Mouse (Mus musculus): Measurements from ENCODE around the gene Xdh.
A peak's percentile ranks its signal among the peaks of the same experiment; 100 is the strongest.

Xdh gene

DNA sequence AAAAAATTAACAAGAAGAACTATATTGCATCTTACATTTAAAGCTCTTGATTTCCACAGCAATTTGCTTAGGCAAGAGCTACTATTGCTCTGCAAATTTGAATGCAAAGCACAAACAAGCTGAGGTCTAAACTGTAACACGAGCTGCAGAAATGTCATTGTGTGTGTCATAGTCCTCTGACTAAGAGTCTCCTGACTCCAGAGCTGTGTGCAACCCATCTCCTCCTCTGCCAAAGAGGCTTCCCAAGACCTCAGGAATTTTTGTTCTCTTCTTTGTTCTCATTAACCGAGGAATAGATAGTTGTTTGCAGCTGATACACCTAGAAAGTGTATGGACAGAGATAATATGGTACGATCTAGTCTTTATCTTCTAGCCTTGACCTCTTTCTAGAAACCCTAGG is 8.2 kb downstream of the Xdh start:
- no peak for DNase-seq

DNA sequence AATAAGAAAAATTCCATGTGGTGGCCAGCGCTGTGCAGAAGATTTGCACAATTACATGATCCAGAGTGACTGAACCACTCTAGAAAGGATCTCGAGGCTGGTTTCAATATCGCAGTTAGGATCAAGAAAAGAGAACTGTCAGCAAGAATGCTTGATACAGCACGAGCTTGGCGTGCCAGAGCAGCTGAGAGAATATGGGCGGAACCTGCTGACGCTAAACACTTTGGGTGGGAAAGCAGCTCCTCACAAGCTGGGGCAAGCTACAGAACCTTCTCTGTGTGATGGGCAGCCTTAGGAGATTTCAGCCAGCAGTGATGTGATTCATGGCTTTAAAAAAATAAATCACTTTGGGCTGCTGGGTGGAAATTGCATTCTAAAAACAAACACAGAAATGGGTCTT is 12.9 kb downstream of the Xdh start:
- DNase-seq = no peak

- no peak for DNase-seq
These were observed 14.8 kb downstream of the Xdh start for GRCm38 (mm10) chr17:73935163-73935562.

DNA sequence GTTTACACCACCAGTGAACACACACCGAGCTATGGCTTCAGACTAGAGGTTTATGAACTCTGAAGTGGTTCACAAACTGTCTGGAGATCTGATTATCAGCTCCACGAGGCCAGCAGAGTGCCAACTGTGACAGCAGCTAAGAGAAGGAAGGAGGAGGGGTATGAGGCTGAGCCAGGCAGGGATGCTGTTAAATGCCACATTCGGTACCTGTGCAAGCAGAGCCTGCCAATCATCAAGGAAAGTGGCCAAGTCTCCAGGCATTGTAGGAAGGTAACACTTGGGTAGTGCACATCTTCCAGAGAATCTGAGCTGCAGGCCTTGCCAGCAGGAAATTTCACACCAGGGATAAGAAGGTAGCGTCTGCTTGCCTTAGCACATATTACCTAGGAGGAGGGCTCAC is 15.7 kb downstream of the Xdh start:
- DNase-seq = no peak

GRCm38 (mm10) chr17:73933616-73934015 is 16.4 kb downstream of the Xdh start:
- DNase-seq = no peak

DNA sequence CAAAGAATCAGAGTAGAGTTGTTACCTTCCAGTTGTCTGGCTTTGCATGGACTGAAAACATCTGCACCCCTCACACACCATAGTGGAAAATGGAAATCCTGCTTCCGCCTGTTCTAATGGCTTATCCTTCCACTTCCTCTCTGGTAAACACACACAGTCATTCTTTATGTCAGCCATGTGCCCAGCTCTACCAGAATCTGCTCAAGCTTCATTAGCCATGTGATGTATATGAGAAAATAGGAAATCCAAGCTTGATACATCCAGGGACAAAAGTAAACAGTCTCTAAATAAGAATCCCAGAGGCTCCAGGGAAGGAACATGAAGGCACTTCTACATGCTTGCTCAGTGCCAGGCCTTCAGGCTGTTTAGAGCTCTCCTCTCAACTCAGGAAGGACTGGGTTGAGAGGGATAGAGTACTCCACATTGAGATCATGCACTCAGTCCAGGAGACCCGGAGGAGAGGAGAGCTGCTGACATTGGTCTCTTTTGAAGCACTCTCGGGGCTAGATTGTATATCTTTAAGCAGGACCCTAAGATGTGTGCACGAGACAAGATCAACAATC is 17.4 kb downstream of the Xdh start:
- DNase-seq = no peak

DNA sequence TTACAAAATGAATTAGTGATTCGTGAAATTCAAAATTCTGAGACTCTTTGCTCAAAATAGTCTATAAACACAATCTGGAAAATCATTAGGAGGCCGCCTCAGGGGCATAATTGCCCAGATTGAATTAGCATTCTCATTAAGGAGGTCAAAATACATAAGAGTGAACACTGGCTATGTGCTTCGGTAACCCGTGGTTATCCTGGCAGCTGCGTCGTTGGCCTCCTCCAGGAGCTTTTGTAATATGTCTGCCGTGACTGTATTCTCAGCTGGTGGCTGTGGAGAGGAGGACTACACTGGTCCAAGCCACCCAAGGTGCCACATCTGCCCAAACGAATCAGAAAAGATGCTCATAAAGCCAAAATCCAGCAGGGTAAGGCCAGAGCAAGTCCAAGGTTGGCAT is 30.5 kb downstream of the Xdh start:
- DNase-seq = no peak

DNA sequence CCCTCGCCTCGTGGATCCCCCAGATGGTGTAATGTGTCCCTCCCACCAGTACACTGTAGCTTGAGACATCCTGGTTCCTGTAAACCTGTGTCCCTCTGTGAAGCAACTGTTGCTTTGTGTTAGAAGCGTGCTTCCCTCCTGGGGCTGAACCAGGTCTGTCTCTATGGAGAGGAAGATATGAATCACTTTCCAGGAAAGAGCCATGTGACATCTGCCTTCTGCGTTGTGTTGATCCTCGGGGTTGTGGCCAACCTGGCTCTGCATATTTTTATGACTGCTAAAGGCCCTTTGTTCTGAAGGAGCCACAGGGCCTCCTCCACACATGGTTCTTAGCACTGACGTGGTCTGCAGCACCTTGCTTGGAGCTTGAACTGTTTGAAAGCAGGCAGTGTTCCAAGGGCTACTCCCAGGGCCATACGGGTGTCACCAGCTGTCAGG is 31.0 kb downstream of the Xdh start:
- no peak for DNase-seq

DNA sequence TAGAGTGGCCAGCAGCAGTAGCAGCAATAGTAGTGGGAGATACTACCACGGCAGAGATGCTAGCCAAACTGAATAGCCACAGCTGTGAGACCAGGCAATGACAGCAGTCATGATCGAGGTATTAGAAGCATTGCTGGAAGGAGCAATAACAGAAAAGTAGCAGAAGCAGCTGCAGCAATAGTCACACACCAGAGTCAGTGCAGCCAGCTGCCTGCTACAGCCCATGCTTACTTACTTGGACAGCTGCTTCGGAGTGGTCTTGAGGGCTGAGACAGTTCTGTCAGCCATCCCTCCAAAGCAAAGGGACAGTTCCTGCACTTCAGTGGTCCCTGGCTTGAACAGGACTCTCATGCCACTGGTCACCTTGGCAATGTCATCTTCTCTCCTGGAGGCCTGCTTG is 31.9 kb downstream of the Xdh start:
- DNase-seq = no peak

GRCm38 (mm10) chr17:73917713-73918112 is 32.3 kb downstream of the Xdh start:
- DNase-seq = no peak

GRCm38 (mm10) chr17:73914730-73915129 is 35.3 kb downstream of the Xdh start:
- DNase-seq = no peak

- DNase-seq = peak; percentile 14
These were observed 43.9 kb downstream of the Xdh start for GRCm38 (mm10) chr17:73906076-73906475.

DNA sequence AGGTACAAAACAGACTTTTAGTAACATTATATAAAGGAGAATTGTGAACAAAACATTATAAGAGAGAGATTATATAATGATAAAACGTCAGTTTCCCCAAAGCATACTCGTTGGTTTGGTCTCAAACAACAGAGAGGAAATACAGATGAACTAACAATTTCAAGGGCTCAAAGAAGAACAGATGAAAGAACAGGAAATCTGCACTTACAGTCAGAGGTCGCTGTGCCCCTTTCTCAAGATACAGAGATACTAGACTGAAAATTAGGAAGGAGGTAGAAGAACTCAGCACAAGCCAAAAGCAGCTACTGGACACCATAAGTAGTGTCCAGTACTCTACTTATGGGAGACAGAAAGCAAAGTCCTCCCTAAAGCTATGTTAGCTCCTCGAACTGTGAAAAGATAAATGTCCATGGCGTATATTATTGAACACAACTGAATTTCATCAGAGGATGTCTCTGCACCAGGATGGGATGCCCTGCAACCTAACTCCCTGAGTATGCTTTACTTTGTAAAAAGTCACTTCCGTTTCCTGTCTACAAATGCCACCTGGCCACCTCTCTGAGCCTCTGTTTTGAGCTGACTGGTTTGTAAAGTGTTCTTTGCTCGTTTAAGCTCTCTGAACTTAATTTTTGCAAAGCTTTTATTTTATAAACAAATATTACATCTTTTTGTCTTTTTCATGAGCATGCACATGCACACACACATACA is 44.8 kb downstream of the Xdh start:
- DNase-seq = peak; percentile 43

DNA sequence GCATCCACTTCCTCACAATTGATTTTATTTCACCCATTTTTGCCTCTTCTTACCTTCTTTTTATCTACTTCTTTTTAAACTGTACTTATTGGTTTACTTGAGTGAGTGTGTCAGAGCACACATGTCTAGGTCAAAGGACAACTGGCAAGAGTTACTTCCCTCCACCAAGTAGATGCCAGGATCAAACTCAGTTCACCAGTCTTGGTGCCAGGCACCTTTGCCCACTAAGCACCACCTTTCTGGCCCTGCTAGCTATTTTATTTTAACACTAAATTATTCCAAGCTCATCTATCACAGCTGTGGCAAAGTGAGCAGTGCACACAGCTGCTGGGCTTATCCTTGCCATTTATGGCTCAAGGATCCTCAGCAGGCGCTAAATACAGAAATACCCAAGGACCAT is 46.9 kb downstream of the Xdh start:
- no peak for DNase-seq

DNA sequence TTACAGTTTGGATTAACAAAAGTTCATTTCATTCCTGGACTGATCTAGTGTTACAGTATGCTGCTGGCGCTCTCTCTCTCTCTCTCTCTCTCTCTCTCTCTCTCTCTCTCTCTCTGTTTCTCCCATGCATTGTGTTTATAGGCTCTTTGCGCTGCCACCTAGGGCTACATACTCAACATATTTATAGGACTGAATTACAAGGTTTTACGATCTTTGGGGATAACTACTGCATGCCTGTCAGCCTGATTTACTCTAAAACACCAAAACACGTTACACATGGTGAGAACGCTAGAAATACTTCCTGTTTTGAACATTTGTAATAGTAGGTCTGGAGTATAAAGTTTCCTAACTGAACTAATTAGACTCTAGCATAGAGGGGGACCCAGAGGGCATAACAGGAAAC is 47.8 kb downstream of the Xdh start:
- DNase-seq = no peak

GRCm38 (mm10) chr17:73894399-73894798 is 55.6 kb downstream of the Xdh start:
- DNase-seq = no peak

- no peak for DNase-seq
These were observed 56.2 kb downstream of the Xdh start for GRCm38 (mm10) chr17:73893822-73894221.

GRCm38 (mm10) chr17:73893207-73893606 is 56.8 kb downstream of the Xdh start:
- DNase-seq = no peak

- DNase-seq = peak; percentile 33
These were observed 58.4 kb downstream of the Xdh start for GRCm38 (mm10) chr17:73891590-73891989.

DNA sequence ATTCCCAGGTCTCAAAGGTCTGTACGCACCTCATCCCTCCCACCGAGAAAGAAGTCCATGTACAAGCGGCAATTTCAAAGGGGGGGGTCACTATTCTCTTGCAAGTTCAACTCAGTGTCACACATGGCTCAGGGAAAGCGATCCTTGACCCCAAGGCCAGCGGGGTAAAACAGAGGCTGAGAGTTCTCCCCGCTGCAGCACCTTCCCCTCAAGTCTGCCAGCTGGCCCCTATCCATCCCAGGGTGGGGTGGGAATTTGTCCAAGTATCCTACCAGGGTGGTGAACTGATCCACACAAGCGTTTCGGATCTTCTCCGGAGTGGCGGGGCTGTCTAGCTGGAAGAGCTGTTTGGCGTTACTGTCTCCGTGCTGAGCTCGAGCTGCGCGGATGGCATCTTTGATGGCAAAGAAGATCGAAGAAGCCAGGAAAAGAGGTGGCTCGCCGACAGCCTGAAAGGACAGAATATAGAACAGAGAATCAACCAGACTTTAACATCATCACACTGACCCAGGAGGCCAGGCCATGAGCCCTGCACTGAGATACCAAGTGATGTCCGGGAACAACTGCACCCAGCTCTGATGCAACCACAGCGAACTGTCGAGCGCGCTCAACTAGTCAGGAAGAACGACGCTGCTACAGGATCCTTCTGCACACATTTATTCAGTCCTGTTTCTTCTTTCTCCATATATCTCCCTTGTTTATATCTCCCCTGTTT is 63.8 kb downstream of the Xdh start:
- DNase-seq = no peak

DNA sequence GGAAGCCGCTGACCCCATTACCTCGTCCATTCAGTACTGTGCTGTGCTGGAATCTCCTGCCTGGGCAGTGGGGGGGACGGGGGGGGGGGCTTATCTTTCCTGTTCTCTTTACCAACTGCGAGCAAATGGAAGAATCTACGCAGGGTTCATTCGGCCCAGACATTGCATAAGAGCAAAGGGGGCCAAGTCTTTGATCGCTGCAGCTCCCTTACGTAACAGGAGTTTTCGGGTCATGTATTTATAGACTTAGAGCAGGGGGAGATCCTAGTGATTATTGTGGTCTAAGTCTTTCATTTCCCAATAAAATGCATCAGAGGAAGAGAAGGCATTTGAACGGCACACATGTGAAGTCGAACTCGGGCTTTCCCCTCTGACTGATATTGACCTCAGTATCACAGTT is 66.7 kb downstream of the Xdh start:
- DNase-seq = no peak

- DNase-seq = peak; percentile 80
These were observed 67.8 kb downstream of the Xdh start for GRCm38 (mm10) chr17:73882194-73882593.

- no peak for DNase-seq
These were observed 68.7 kb downstream of the Xdh start for GRCm38 (mm10) chr17:73881295-73881694.

DNA sequence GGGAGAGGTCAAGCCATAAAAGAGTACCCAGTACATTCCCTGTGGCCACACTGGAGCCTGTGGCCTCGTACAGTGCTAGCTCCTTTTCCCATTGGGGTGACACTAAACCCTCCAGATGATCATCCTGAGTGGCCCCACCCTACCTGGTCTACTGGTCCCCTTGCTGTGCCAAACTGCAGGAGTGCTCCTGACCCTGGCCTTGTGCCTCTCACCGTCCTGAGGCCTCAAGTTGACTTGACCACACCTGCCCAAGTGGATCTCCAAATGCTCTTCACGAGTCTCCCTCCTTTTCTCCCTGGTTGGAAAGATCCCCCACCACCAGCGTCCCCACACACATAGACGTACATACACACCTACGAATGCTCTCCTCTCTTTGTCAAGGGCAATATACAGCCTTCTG is 69.7 kb downstream of the Xdh start:
- DNase-seq = no peak

Data from thymus, postnatal 25 days (tissue).